Mouse (Mus musculus): ENCODE data around the gene Ift172. TPM values are rescaled to one million over a fixed set of nuclear protein-coding genes. Genes with fewer than 3 reads are reported as not detected.
"Not testable (repeated sequence)": the region's sequence is repeated elsewhere in the genome, so short reads cannot be mapped to it uniquely, and the experiment has no call there.

The Ift172 gene
- polyA plus RNA-seq, 1 experiment from 2014 or later, result 33.9 TPM

DNA sequence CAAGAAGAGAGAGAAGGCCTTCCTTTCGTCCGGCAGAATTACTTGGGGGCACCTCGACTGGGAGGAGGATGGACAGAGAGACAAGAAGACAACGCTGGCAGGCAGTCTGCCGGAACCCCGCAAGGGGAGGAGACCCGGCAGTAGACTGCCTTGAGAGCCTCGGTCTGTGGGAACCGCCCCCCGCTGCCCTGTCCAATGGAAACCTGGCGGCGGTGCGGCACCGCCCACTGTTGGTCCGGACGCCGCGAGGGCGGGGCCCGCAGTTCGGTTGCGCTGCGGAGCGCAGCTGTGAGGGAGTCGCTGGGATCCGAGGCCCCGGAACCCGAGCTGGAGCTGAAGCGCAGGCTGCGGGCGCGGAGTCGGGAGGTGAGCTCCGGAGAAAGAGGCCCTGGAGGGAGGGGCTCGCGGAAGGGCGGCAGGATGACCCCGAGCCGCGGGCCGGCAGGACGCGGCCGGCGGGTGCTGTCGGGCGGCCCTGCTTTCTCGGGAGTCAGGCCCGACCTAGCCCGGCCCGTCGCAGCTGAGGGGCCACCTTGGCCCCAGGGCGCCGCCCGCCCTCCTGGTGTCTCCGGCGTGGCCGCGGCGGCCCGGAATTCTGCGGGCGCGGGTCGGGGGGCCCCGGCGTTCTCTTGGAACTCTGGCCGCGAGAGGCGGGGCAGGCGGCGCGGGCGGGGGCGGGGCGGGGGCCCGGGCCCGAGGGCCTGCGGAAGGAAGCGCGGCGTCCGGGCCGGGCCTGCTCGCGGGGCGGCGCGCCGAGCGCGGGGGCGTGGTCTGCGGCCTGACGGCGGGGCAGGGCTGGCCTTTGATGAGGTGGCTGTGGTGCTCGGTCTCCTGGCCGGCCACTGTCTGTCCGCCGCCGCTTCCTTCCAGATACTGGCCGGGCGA, 50.0 kb downstream of the Ift172 start, which contains the start of the genes Nrbp1 and Gm9970:
TSS of gene Nrbp1 (plus strand) at position 228 of the 885 bp plus-strand sequence.
TSS of gene Gm9970 (minus strand) at position 596 of the 885 bp plus-strand sequence.
- WGBS, result under 1% methylated on average over 102 of the region's 103 CpGs
- peaks cover 11% of the 10 kb centered on the region for H3K4me1 ChIP-seq (replicated peaks)

DNA sequence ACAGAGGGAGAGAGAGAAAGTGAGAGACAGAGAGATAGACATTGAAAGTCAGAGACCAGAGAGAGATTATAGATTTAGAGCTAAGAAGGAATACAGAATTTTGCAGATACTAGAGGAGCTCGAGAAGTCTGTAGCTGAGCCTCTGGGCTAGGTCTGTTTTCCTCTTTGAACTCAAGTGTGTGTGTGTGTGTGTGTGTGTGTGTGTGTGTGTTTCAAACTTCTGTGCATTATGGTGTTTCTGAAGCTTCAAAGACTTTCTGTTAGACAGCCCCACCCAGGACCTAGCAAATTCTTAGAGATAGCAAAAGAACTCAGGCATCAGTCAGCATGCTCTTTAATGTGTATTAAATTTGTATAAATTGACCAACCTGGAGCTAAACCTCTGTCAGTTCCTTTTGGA, 64.3 kb downstream of the Ift172 start:
- Histone ChIP-seq H3K27ac (ENCODE audit: poor library complexity, severe bottlenecking) (no peak overlapping the region), H3K4me1 (replicated peaks) (no peaks in the 10 kb centered on the region), H3K4me3 (no peak overlapping the region), H3K36me3 (no peaks in the 10 kb centered on the region), H3K9me3 (replicated peaks) (no peaks in the 10 kb centered on the region), H3K9ac (no peak overlapping the region), H3K27me3 (replicated peaks) (no peaks in the 10 kb centered on the region), H3K4me2 (no peak overlapping the region)
- ATAC-seq (ENCODE audit: insufficient number of reproducible peaks, low FRiP score), result no peak
- WGBS, result 54% methylated on average over 1 of the region's 1 CpGs

More for the DNA sequence above, 50.0 kb downstream of the Ift172 start, which contains the start of the genes Nrbp1 and Gm9970:
- peak within 1 kb of the TSS; percentile 97 for H3K9ac ChIP-seq
- H3K27ac ChIP-seq (ENCODE audit: poor library complexity, severe bottlenecking), result peak within 1 kb of the TSS; percentile 98
- ATAC-seq (ENCODE audit: insufficient number of reproducible peaks, low FRiP score), result peak; percentile 99
- H3K36me3 ChIP-seq, result peaks cover 24% of the 10 kb centered on the region
- H3K4me2 ChIP-seq, result peak within 1 kb of the TSS; percentile 85
- no peaks in the 10 kb centered on the region for H3K27me3 ChIP-seq (replicated peaks)
- H3K9me3 ChIP-seq (replicated peaks), result no peaks in the 10 kb centered on the region
- H3K4me3 ChIP-seq, result peak within 1 kb of the TSS; percentile 76

DNA sequence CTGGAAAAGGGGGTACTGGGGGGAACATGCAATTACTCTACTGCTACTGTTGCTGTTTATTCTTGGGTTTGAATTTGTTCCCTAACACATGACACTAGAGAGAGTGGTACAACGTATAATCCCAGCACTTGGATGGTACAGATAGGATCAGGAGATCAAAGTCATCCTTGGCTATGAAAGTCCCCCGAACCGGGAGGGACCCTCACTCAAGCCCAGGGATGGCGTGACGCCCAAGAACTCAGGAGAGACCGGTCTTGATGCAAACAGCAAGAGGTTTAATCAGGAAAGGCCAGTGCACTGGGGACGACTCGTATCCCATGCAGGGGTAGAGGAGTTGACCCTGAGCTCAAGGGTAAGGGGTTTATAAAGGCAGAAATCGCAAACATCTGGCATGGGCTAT, 68.2 kb downstream of the Ift172 start:
- H3K9me3 ChIP-seq (replicated peaks), result no peaks in the 10 kb centered on the region
- no peaks in the 10 kb centered on the region for H3K36me3 ChIP-seq
- H3K4me1 ChIP-seq (replicated peaks), result peaks cover 7% of the 10 kb centered on the region
- H3K9ac ChIP-seq, result no peak overlapping the region
- no peaks in the 10 kb centered on the region for H3K27me3 ChIP-seq (replicated peaks)
- H3K4me3 ChIP-seq, result no peak overlapping the region
- 90% methylated on average over 9 of the region's 9 CpGs for WGBS
- no peak overlapping the region for H3K4me2 ChIP-seq
- no peak overlapping the region for H3K27ac ChIP-seq (ENCODE audit: poor library complexity, severe bottlenecking)
- ATAC-seq (ENCODE audit: insufficient number of reproducible peaks, low FRiP score), result no peak

DNA sequence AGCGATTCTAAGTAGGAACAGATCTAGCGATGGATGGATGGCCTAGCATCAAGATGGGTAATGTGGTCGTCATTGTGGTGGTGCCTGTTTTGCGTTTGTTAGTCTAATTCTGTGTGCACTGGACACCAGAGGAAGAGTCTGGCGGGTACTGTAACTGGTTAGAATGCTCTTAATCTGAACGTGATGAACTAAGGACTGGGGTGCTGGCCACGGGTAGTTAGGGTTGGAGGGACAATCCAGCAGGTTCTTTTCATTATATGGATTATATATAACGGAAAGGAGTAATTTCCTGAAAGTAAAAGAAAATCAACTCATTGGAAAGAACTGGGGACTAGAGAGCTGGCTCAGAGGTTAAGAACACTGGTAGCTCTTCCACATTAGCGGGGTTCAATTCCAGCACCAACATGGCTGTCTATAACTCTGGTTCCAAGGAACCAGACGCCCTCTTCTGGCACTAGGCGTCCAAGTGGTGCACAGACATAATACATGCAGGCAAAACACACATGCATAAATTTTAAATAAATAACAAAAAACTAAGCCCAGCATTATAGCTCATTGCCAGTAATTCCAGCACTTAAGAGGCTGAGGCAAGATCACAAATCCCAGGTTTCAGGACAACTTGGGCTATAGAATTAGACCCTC, 69.5 kb downstream of the Ift172 start:
- Histone ChIP-seq H3K27ac (ENCODE audit: poor library complexity, severe bottlenecking) (peak overlapping the region; percentile 91), H3K4me1 (replicated peaks) (peaks cover 10% of the 10 kb centered on the region), H3K4me3 (peak overlapping the region; percentile 97), H3K36me3 (no peaks in the 10 kb centered on the region), H3K9ac (peak overlapping the region; percentile 80), H3K27me3 (replicated peaks) (no peaks in the 10 kb centered on the region), H3K9me3 (replicated peaks) (no peaks in the 10 kb centered on the region), H3K4me2 (peak overlapping the region; percentile 86)
- 14% methylated on average over 11 of the region's 11 CpGs for WGBS
- no peak for ATAC-seq (ENCODE audit: insufficient number of reproducible peaks, low FRiP score)

DNA sequence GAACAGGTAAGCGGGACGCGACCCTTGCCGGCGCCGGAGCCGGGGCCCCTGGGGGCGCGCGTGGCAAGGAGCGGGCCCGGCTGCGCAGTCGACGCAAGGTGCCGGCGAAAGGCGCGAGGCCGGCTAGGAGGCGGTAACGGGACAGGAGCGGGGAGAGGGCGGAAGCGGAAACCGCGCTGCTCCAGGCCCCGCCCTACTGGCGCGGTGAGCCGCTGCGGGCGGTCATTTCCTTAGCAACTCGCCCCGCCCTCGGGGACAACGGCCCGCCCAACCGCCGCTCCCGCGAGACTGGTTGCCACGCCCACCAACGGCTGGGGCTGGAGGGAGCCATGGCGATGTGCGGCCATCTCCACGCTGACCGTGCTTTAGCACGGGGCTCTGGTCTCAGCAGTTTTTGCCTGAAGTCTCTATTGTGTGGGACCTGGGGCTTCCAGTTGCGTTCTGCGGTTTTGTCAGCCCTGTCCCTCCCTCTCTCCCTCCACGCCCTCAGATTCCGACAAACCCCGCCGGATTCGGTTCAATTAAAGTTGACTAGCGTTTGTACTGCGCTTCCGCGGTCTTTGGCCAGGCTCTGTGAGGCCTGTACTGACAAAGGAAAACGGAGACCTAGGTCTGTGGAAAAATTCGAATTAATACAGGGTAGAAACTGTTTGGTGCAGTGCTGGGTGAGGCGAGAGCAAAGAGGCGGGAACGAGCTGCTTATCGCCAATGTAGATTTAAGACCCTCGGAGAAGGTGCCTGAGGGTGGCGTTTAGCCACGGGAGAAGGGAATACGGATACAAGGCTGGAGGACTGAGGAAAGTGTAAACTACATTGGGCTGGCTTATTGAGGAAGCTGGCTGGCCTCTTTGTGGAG, 70.2 kb downstream of the Ift172 start, which contains the start of gene Ppm1g:
TSS of gene Ppm1g (minus strand) at position 240 of the 856 bp plus-strand sequence.
- under 1% methylated on average over 70 of the region's 70 CpGs for WGBS
- H3K4me1 ChIP-seq (replicated peaks), result peaks cover 10% of the 10 kb centered on the region
- ATAC-seq (ENCODE audit: insufficient number of reproducible peaks, low FRiP score), result peak; percentile 97
- peak within 1 kb of the TSS; percentile 96 for H3K9ac ChIP-seq
- H3K4me2 ChIP-seq, result peak within 1 kb of the TSS; percentile 86
- no peaks in the 10 kb centered on the region for H3K36me3 ChIP-seq
- H3K4me3 ChIP-seq, result peak within 1 kb of the TSS; percentile 97
- no peaks in the 10 kb centered on the region for H3K9me3 ChIP-seq (replicated peaks)
- H3K27ac ChIP-seq (ENCODE audit: poor library complexity, severe bottlenecking), result peak within 1 kb of the TSS; percentile 91
- no peaks in the 10 kb centered on the region for H3K27me3 ChIP-seq (replicated peaks)

DNA sequence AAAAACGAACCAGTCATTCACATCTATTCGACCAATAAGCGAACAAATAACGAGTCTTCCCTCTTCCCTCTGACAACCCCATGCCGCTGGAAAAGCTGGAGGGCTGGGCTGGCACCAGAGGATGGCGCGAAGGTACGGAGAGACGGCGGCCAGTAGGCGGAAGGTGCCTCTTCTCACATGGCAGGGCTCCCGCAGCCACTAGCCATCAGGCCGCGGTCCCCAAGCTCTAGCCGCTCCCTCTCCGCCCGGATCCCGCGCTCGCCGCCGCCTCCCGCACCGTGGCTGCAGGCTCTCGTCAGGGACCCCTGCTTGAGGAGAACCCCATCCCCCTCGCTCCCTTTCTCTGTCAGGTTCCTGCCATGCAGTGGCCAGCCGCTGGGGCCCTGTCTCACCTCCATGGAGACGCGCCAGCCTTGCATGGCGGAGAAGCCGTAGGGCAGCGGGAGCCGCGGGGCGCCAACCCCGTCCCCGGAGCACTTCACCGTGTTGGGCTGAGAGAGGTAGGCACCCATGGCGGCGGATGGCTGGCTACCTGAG, 70.9 kb downstream of the Ift172 start:
- peak; percentile 51 for ATAC-seq (ENCODE audit: insufficient number of reproducible peaks, low FRiP score)
- WGBS, result 0% methylated on average over 37 of the region's 40 CpGs
- H3K9ac ChIP-seq, result peak overlapping the region; percentile 96
- H3K4me2 ChIP-seq, result peak overlapping the region; percentile 86
- no peaks in the 10 kb centered on the region for H3K36me3 ChIP-seq
- peaks cover 10% of the 10 kb centered on the region for H3K4me1 ChIP-seq (replicated peaks)
- H3K27ac ChIP-seq (ENCODE audit: poor library complexity, severe bottlenecking), result peak overlapping the region; percentile 90
- no peaks in the 10 kb centered on the region for H3K27me3 ChIP-seq (replicated peaks)
- H3K9me3 ChIP-seq (replicated peaks), result no peaks in the 10 kb centered on the region
- peak overlapping the region; percentile 97 for H3K4me3 ChIP-seq

DNA sequence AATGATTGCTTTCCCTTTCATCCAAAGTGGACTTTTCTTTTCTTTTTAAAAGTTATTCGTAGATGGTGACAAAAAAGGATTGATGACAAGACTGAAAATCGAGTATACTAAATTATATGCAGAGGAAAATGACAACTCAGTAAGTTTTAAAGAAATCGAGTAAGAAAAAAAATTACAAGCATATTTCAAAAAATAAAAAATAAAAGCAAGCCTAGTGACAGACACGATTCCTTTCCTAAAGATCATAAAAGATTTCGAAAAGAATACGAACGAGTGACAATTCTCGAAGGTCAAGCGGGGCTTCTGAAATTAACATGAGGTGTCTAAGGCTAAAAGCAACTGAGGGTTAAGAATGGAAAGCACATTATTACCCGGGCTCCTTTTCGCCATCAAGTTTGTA, 71.4 kb downstream of the Ift172 start:
- peaks cover 10% of the 10 kb centered on the region for H3K4me1 ChIP-seq (replicated peaks)
- H3K4me3 ChIP-seq, result peak overlapping the region; percentile 97
- H3K27ac ChIP-seq (ENCODE audit: poor library complexity, severe bottlenecking), result peak overlapping the region; percentile 90
- H3K4me2 ChIP-seq, result peak overlapping the region; percentile 86
- no peak for ATAC-seq (ENCODE audit: insufficient number of reproducible peaks, low FRiP score)
- no peaks in the 10 kb centered on the region for H3K27me3 ChIP-seq (replicated peaks)
- H3K9ac ChIP-seq, result peak overlapping the region; percentile 96
- no peaks in the 10 kb centered on the region for H3K36me3 ChIP-seq
- no peaks in the 10 kb centered on the region for H3K9me3 ChIP-seq (replicated peaks)
- 1% methylated on average over 11 of the region's 11 CpGs for WGBS

DNA sequence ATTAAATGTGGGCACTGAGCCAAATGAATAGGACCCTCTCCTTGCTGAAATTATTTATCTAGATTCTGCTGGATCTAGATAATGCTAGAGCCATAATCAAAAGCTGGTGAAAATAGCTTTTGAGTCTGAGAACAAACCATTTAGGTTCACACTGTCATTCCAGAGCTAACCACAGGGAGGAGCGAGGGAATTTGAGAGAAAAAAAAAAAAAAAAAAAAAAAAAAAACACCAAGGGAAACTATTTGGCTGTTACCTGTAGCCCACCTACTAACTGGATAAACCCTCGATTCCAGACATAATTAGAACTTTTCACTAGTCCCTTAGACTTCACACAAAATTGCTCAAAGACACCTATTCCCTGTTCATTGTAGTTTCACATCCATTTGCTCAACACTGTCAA, 71.8 kb downstream of the Ift172 start:
- Histone ChIP-seq H3K4me1 (replicated peaks) (peaks cover 10% of the 10 kb centered on the region), H3K9ac (no peak overlapping the region; the same call in 1 of the 2 replicates), H3K27ac (ENCODE audit: poor library complexity, severe bottlenecking) (no peak overlapping the region), H3K9me3 (replicated peaks) (no peaks in the 10 kb centered on the region), H3K27me3 (replicated peaks) (no peaks in the 10 kb centered on the region), H3K4me3 (peak overlapping the region; percentile 35), H3K36me3 (no peaks in the 10 kb centered on the region), H3K4me2 (peak overlapping the region; percentile 42; the same call in 1 of the 2 replicates)
- WGBS, result 2% methylated on average over 2 of the region's 2 CpGs
- ATAC-seq (ENCODE audit: insufficient number of reproducible peaks, low FRiP score), result no peak

DNA sequence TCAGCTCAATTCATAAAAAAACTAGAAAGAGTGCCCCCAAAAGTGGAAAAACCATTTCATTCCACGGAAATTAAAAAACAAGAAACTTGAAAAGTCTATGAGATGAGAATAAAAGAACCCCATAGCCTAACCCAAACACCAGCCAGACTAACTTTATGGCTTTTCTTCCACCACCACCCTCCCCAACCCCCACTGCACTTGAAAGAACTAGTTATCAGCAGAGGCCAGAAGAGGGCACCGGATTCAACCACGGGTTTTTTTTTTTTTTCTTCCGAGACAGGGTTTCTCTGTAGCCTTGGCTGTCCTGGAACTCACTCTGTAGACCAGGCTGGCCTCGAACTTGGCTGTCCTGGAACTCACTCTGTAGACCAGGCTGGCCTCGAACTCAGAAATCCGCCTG, 72.6 kb downstream of the Ift172 start:
- Histone ChIP-seq H3K4me3 (no peak overlapping the region), H3K27ac (ENCODE audit: poor library complexity, severe bottlenecking) (no peak overlapping the region), H3K9ac (no peak overlapping the region), H3K4me2 (peak overlapping the region; percentile 42; the same call in 1 of the 2 replicates), H3K27me3 (replicated peaks) (no peaks in the 10 kb centered on the region), H3K4me1 (replicated peaks) (peaks cover 10% of the 10 kb centered on the region), H3K36me3 (no peaks in the 10 kb centered on the region), H3K9me3 (replicated peaks) (no peaks in the 10 kb centered on the region)
- no peak for ATAC-seq (ENCODE audit: insufficient number of reproducible peaks, low FRiP score)
- 51% methylated on average over 7 of the region's 7 CpGs for WGBS

DNA sequence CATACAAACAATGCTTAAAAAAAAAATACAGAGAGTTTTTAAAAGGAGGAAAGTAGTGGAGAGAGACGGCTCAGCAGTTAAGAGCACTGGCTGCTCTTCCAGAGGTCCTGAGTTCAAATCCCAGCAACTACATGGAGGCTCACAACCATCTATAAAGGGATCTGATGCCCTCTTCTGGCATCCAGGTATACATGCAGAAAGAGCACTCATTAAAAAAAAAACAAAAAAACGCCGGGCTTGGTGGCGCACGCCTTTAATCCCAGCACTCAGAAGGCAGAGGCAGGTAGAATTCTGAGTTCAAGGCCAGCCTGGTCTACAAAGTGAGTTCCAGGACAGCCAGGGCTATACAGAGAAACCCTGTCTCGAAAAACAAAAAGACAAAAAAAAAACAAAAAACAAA, 74.4 kb downstream of the Ift172 start:
- H3K4me2 ChIP-seq; H3K27me3 ChIP-seq (replicated peaks); H3K4me3 ChIP-seq; H3K4me1 ChIP-seq (replicated peaks); H3K9ac ChIP-seq; H3K9me3 ChIP-seq (replicated peaks); H3K27ac ChIP-seq (ENCODE audit: poor library complexity, severe bottlenecking); ATAC-seq (ENCODE audit: insufficient number of reproducible peaks, low FRiP score); H3K36me3 ChIP-seq: not testable (repeated sequence)
- 85% methylated on average over 6 of the region's 6 CpGs for WGBS
